Mouse (Mus musculus) kidney, postnatal 36 days (tissue): Measurements from ENCODE around the gene Zfp984.
"Not testable (repeated sequence)": the region's sequence is repeated elsewhere in the genome, so short reads cannot be mapped to it uniquely, and the experiment has no call there.

Experiments used
- DNase-seq, 2 experiments: peaks; one replicate each; pipeline ENCODE4 v3.0.0; 2021 to 2022; ENCODE audit warnings: mixed read lengths in 2 of 2

The Zfp984 gene

GRCm38 (mm10) chr4:147809292-147809965 is at the start of gene Zfp984:
Zfp984 (minus strand) TSS chr4:147809788.
- peak; percentile 54 to 71 for DNase-seq

GRCm38 (mm10) chr4:147850776-147851175 is 41.2 kb upstream of the Zfp984 start:
- no peak for DNase-seq

GRCm38 (mm10) chr4:147848584-147848991 is 39.0 kb upstream of the Zfp984 start:
- DNase-seq: no peak

DNA sequence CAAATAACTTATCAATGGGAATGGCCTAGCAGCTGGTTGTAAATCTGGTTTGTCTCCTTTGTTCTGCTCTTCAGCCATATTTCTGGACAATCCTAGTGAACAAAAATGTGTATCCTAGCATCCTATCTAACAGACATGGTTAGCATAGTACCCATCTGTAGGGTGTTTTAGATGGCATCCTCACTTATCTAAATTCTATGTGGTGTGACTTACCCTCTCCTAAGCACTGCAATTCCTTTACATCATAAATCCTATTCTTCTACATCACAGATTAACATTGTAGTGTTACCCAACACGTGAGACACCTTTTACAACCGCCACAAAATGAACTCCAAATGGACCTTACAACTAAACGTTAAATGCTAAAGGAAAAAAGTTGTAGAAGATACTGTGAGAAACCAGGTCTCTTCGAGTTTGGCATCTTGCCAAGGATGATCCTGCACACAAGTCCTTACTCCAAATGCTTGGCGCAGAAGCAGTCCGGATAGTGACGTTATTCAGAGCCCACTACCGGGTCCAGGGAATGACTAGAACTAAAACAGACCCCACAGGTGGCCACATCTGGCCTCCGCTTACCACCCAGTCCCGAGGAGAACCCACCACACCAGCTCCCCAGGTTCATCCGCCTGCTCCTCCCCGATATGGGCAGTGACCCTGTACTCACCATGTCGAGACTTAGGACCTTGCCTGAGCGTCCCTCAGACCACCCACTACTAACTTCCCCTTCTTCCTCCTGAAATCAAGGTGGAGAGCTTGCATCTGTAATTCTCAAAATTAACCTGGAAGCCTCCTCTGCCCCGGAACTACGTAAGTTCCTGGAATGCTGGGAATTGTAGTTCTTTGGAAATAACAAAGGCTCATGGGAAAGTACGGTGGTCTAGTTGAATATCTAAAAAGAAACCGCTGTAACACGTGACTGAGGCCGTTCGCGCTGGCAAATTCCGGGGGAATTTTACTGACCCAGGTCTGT is 38.3 kb upstream of the Zfp984 start, which contains the start of gene Zfp933:
Zfp933 (minus strand) TSS at position 753 of the 970 bp plus-strand sequence.
- DNase-seq: peak; percentile 75 to 91

DNA sequence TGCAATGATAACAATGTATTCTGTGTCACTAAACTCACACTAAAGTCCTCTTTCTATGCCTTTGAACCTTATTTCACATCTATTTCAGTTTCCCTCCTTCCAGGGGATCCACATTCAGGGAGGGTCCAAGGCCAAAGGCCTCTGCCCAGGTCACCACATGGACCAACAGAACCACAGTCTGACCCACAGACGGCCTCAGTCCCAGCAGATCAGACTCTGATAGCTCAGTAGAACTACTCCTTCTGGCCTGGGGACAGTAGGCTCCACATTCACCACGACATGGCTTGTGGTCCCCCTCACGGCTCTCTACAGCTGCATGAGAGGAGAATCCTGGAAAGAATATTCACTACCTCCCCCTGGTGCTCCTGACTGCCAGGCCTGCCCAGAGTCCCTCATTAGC is 33.3 kb upstream of the Zfp984 start:
- DNase-seq: no peak

GRCm38 (mm10) chr4:147839282-147839681 is 29.7 kb upstream of the Zfp984 start:
- peak in 1 of 2 experiments; percentile 18 for DNase-seq

- no peak for DNase-seq
Measured at GRCm38 (mm10) chr4:147824389-147824788, 14.8 kb upstream of the Zfp984 start.

GRCm38 (mm10) chr4:147821414-147821813 is 11.8 kb upstream of the Zfp984 start:
- DNase-seq: not testable (repeated sequence)

GRCm38 (mm10) chr4:147819659-147820058 is 10.1 kb upstream of the Zfp984 start:
- not testable (repeated sequence) for DNase-seq

- peak in 1 of 2 experiments; percentile 10 for DNase-seq
Measured at GRCm38 (mm10) chr4:147814592-147815167, 5.1 kb upstream of the Zfp984 start.

- no peak for DNase-seq
Measured at GRCm38 (mm10) chr4:147813249-147813765, 3.7 kb upstream of the Zfp984 start.

- not testable (repeated sequence) for DNase-seq
Measured at GRCm38 (mm10) chr4:147809966-147810304, 347 bp upstream of the Zfp984 start.

GRCm38 (mm10) chr4:147808483-147808882 is 1.1 kb downstream of the Zfp984 start:
- DNase-seq: not testable (repeated sequence)

GRCm38 (mm10) chr4:147795308-147795707 is 14.3 kb downstream of the Zfp984 start:
- DNase-seq: not testable (repeated sequence)

DNA sequence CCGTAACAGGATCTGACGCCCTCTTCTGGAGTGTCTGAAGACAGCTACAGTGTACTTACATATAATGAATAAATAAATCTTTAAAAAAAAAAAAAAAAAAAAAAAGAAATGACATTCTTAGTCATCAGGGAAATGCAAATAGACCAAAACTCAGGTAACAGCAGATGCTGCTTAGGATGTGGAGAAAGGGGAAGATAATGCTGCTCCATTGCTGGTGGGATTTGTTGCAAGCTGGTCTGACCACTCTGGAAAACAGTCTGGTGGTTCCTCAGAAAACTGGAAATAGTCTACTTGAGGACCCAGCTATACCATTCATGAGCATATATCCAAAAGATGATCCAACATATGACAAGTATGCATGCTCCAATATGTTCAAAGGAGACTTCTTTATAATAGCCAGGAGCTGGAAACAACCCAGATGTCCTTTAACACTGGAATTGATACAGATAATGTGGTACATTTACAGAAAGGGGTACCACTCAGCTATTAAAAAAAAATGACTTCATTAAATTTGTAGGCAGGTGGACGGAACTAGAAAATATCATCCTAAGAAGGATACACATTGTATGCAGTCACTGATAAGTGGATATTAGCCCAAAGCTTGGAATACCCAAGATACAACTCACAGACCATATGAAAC is 15.4 kb downstream of the Zfp984 start:
- not testable (repeated sequence) for DNase-seq

DNA sequence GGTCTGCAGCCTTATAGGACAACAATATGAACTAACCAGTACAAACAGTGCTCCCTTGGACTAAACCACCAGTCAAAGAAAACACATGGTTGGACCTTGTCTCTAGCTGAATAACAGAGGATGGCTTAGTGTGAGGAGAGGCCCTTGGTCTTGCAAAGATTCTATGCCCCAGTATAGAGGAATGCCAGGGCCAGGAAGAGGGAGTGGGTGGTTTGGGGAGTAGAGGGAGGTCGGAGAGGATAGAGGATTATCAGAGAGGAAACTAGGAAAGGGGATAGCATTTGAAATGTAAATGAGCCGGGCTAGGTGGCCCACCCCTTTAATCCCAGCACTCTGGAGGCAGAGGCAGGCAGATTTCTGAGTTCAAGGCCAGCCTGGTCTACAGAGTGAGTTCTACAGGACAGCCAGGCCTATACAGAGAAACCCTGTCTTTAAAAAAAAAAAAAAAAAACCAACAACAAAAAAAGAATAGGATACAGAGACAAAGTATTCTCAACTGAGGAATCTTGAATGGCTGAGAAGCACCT is 16.1 kb downstream of the Zfp984 start:
- not testable (repeated sequence) for DNase-seq

DNA sequence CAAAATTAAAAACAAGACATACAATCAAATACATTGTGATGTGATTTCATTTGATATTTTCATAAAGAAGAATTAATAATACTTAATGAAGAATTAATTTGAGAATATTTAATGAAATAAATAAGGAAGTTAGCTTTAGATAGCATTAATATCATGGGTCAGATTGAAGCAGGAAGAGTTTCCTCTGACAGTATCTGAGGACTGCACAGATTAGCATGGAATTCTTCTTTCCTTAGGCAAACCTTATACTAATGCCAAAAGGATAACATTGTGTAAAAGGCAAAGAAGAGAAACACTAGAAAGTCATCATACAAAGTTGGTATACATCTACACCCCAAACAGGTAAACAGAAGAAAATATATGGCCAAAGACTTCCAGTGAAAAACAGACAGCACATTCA is 17.9 kb downstream of the Zfp984 start:
- DNase-seq: not testable (repeated sequence)

GRCm38 (mm10) chr4:147746255-147746654 is 63.3 kb downstream of the Zfp984 start:
- not testable (repeated sequence) for DNase-seq

- peak in 1 of 2 experiments; percentile 1 for DNase-seq
Measured at GRCm38 (mm10) chr4:147738636-147739369, 70.8 kb downstream of the Zfp984 start.
